Mouse (Mus musculus) midbrain, embryonic 14.5 days (tissue): ENCODE results near the gene Hist1h2bp. TPM values are rescaled to one million over a fixed set of nuclear protein-coding genes. Genes with fewer than 3 reads are reported as not detected.
"Not testable (repeated sequence)": the region's sequence is repeated elsewhere in the genome, so short reads cannot be mapped to it uniquely, and the experiment has no call there.

Experiments used
- ATAC-seq: fragments of 200-750 bp; cut with Nextera tagmentation; 2 replicates; pipeline ENCODE4 v1.8.0; 2017; ENCODE audit warnings: moderate number of reproducible peaks, moderate library complexity; ENCODE audit not compliant: low FRiP score, low TSS enrichment
- DNase-seq: peaks from one replicate; pipeline ENCODE4 v3.0.0-alpha.2; 2015
- H3K27ac ChIP-seq: fragments of 300-500 bp; sonication (generic); replicated peaks from 2 replicates; pipeline ENCODE4 v1.5.1; 2014; ENCODE audit warnings: mild to moderate bottlenecking, low read depth, low read length, moderate library complexity
- H3K27me3 ChIP-seq: fragments of 300-500 bp; sonication (generic); 2 replicates; pipeline ENCODE4 v1.6.1; 2014; ENCODE audit warnings: low read length, control low read depth, mixed read lengths; ENCODE audit not compliant: control insufficient read depth, insufficient read depth
- H3K36me3 ChIP-seq: fragments of 300-500 bp; sonication (generic); 2 replicates; pipeline ENCODE4 v1.6.1; 2014; ENCODE audit warnings: low read length, control low read depth; ENCODE audit not compliant: control insufficient read depth, insufficient read depth
- H3K4me1 ChIP-seq: fragments of 300-500 bp; sonication (generic); 2 replicates; pipeline ENCODE4 v1.6.1; 2014; ENCODE audit warnings: mild to moderate bottlenecking, antibody characterized with exemption, low read length, control low read depth; ENCODE audit not compliant: control insufficient read depth, insufficient read depth
- H3K4me2 ChIP-seq: fragments of 300-500 bp; sonication (generic); 2 replicates; pipeline ENCODE4 v1.6.1; 2014; ENCODE audit warnings: mild to moderate bottlenecking, low read length, moderate library complexity
- H3K4me3 ChIP-seq: fragments of 300-500 bp; sonication (generic); replicated peaks from 2 replicates; pipeline ENCODE4 v1.5.1; 2014; ENCODE audit warnings: low read depth, low read length
- H3K9ac ChIP-seq: fragments of 300-500 bp; sonication (generic); replicated peaks from 2 replicates; pipeline ENCODE4 v1.6.1; 2014; ENCODE audit warnings: mild to moderate bottlenecking, low read length, moderate library complexity
- H3K9me3 ChIP-seq: fragments of 300-500 bp; sonication (generic); 2 replicates; pipeline ENCODE4 v1.6.1; 2016; ENCODE audit warnings: low read length, control low read depth, mixed read lengths; ENCODE audit not compliant: control insufficient read depth
- WGBS: fragments of 180-500 bp; shearing (Covaris S2); extraction: QIAGEN DNeasy Blood & Tissue Kit; methylation state at CpG from one replicate; pipeline ENCODE4 v1.1.7; 2014; 5-methylcytosine and 5-hydroxymethylcytosine counted together
- microRNA-seq: library from miRNA; unstranded; fragments of <30 nt; microRNA quantifications from one replicate; pipeline ENCODE4, GENCODE M21; 2016
- polyA plus RNA-seq: library from polyadenylated mRNA; unstranded; fragments of >200 nt; fragmentation: Nextera tagmentation; extraction: Ambion mirVana; gene quantifications from 2 replicates; pipeline ENCODE4 v1.2.1, GENCODE M21; 2014

Hist1h2bp gene
- polyA plus RNA-seq, 1 experiment from 2014 or later: not detected

GRCm38 (mm10) chr13:21820082-21820890 lies 33.0 kb downstream of the Hist1h2bp start:
- DNase-seq: not testable (repeated sequence)

GRCm38 (mm10) chr13:21828511-21828910 lies 41.2 kb downstream of the Hist1h2bp start:
- Histone ChIP-seq H3K27ac (no peak overlapping the region), H3K9me3 (no peaks in the 10 kb centered on the region), H3K36me3 (no peaks in the 10 kb centered on the region), H3K27me3 (no peaks in the 10 kb centered on the region), H3K4me1 (no peaks in the 10 kb centered on the region), H3K4me3 (no peak overlapping the region), H3K9ac (no peak overlapping the region), H3K4me2 (no peak overlapping the region)
- WGBS: 86% methylated on average over 3 of the region's 3 CpGs
- DNase-seq: no peak
- ATAC-seq: no peak

More at GRCm38 (mm10) chr13:21820082-21820890, 33.0 kb downstream of the Hist1h2bp start:
- not testable (repeated sequence) for H3K27ac ChIP-seq, H3K9ac ChIP-seq, H3K4me3 ChIP-seq, H3K36me3 ChIP-seq, H3K4me1 ChIP-seq, H3K4me2 ChIP-seq, ATAC-seq, H3K9me3 ChIP-seq, H3K27me3 ChIP-seq
- WGBS: 57% methylated on average over 6 of the region's 16 CpGs

- no peak overlapping the region for H3K4me2 ChIP-seq
- 85% methylated on average over 10 of the region's 10 CpGs for WGBS
- H3K9ac ChIP-seq: no peak overlapping the region
- H3K4me1 ChIP-seq: no peaks in the 10 kb centered on the region
- H3K4me3 ChIP-seq: no peak overlapping the region
- H3K36me3 ChIP-seq: no peaks in the 10 kb centered on the region
- H3K9me3 ChIP-seq: no peaks in the 10 kb centered on the region
- H3K27ac ChIP-seq: no peak overlapping the region
- no peaks in the 10 kb centered on the region for H3K27me3 ChIP-seq
- DNase-seq (no peak), ATAC-seq (no peak)
Observed at GRCm38 (mm10) chr13:21830344-21830743, 43.1 kb downstream of the Hist1h2bp start.

GRCm38 (mm10) chr13:21831418-21832394 lies 44.4 kb downstream of the Hist1h2bp start, which contains the start of gene Hist1h4n:
Gene Hist1h4n, minus strand, starts transcription at chr13:21832196.
- H3K27me3 ChIP-seq, H3K4me1 ChIP-seq, H3K9ac ChIP-seq, H3K9me3 ChIP-seq, DNase-seq, H3K36me3 ChIP-seq, H3K27ac ChIP-seq: not testable (repeated sequence)
- Histone ChIP-seq H3K4me3 (0 out of 2 replicates have a peak within 1 kb of the TSS, but pooled peaks have one; percentile 15), H3K4me2 (peak within 1 kb of the TSS; percentile 43)
- 0% methylated on average over 22 of the region's 58 CpGs for WGBS
- peak; percentile 85 for ATAC-seq

GRCm38 (mm10) chr13:21833461-21833860 lies 46.2 kb downstream of the Hist1h2bp start, which contains the start of the genes Hist1h2ap and Hist1h2br:
Gene Hist1h2ap, minus strand, starts transcription at chr13:21833507.
Gene Hist1h2br, plus strand, starts transcription at chr13:21833743.
- not testable (repeated sequence) for H3K4me2 ChIP-seq, H3K27me3 ChIP-seq, H3K36me3 ChIP-seq, H3K9ac ChIP-seq, H3K4me3 ChIP-seq, DNase-seq, H3K27ac ChIP-seq, H3K4me1 ChIP-seq, H3K9me3 ChIP-seq
- WGBS: no CpG with 5 or more reads among the region's 24 CpGs
- peak; percentile 95 for ATAC-seq

Small RNA genes lying within 50 kb of the gene (microRNA-seq; reads per million reads assigned to microRNA genes)
- gene Gm19658 (not detected), gene Gm44346 (not detected), gene Gm44454 (not detected), gene Gm44466 (not detected)

Other genes with a start within 250 kb of the Hist1h2bp start
- 0.07 and 0.20 TPM in 2 replicates for gene Olfr1366, start 244.7 kb upstream of the Hist1h2bp start, polyA plus RNA-seq
- 0.05 and 0.13 TPM in 2 replicates for gene Olfr1535, start 227.6 kb upstream of the Hist1h2bp start, polyA plus RNA-seq
- gene Olfr1364, start 205.7 kb upstream of the Hist1h2bp start, polyA plus RNA-seq: not detected in 2 replicates
- not detected in 2 replicates for gene Olfr1362, start 173.4 kb upstream of the Hist1h2bp start, polyA plus RNA-seq
- not detected in 2 replicates for gene Olfr11, start 144.9 kb upstream of the Hist1h2bp start, polyA plus RNA-seq
- not detected in 2 replicates for gene Olfr1361, start 124.1 kb upstream of the Hist1h2bp start, polyA plus RNA-seq
- gene Olfr1360, start 110.1 kb upstream of the Hist1h2bp start, polyA plus RNA-seq: not detected in 2 replicates
- gene Olfr1359, start 89.3 kb upstream of the Hist1h2bp start, polyA plus RNA-seq: not detected in 2 replicates
- 1.2 TPM in 1 of 2 replicates, not detected in the other for gene Hist1h2bl, start 71.3 kb upstream of the Hist1h2bp start, polyA plus RNA-seq
- gene Hist1h2ai, start 71.0 kb upstream of the Hist1h2bp start, polyA plus RNA-seq: 13.6 and 22.1 TPM in 2 replicates
- 2.9 and 6.0 TPM in 2 replicates for gene Hist1h3h, start 69.8 kb upstream of the Hist1h2bp start, polyA plus RNA-seq
- 1.1 and 1.4 TPM in 2 replicates for gene Hist1h2bm, start 65.4 kb upstream of the Hist1h2bp start, polyA plus RNA-seq
- gene Hist1h4j, start 52.4 kb upstream of the Hist1h2bp start, polyA plus RNA-seq: 0.66 TPM in 2 replicates
- 2.3 TPM in 1 of 2 replicates, not detected in the other for gene Hist1h4k, start 37.0 kb upstream of the Hist1h2bp start, polyA plus RNA-seq
- 2.4 and 4.4 TPM in 2 replicates for gene Hist1h2ak, start 33.6 kb upstream of the Hist1h2bp start, polyA plus RNA-seq
- 1.0 and 1.6 TPM in 2 replicates for gene Hist1h2bn, start 33.3 kb upstream of the Hist1h2bp start, polyA plus RNA-seq
- gene Hist1h1b, start 6.8 kb upstream of the Hist1h2bp start, polyA plus RNA-seq: 1.8 and 4.0 TPM in 2 replicates
- 49.4 and 58.4 TPM in 2 replicates for gene Hist1h3i, start 4.1 kb upstream of the Hist1h2bp start, polyA plus RNA-seq
- gene Hist1h2an, start 243 bp upstream of the Hist1h2bp start, polyA plus RNA-seq: 3.1 TPM in 1 of 2 replicates, not detected in the other
- gene Hist1h2bq, start 22.7 kb downstream of the Hist1h2bp start, polyA plus RNA-seq: 4.2 and 4.5 TPM in 2 replicates
- not detected in 2 replicates for gene Hist1h2ao, start 23.0 kb downstream of the Hist1h2bp start, polyA plus RNA-seq
- gene Hist1h4m, start 24.3 kb downstream of the Hist1h2bp start, polyA plus RNA-seq: not detected in 2 replicates
- gene Hist1h4n, start 44.7 kb downstream of the Hist1h2bp start, polyA plus RNA-seq: 5.7 and 9.6 TPM in 2 replicates
- 613 and 855 TPM in 2 replicates for gene Hist1h2ap, start 46.0 kb downstream of the Hist1h2bp start, polyA plus RNA-seq
- 4.0 and 4.1 TPM in 2 replicates for gene Hist1h2br, start 46.3 kb downstream of the Hist1h2bp start, polyA plus RNA-seq
- gene Zfp184, start 157.6 kb downstream of the Hist1h2bp start, polyA plus RNA-seq: 16.8 and 18.2 TPM in 2 replicates
- gene Pom121l2, start 193.7 kb downstream of the Hist1h2bp start, polyA plus RNA-seq: not detected in 2 replicates
- gene Prss16, start 222.3 kb downstream of the Hist1h2bp start, polyA plus RNA-seq: not detected in 2 replicates
- not detected in 2 replicates for gene Hist1h2ah, start 248.1 kb downstream of the Hist1h2bp start, polyA plus RNA-seq
- gene Hist1h2bk, start 248.4 kb downstream of the Hist1h2bp start, polyA plus RNA-seq: 0.86 and 1.1 TPM in 2 replicates